Mouse (Mus musculus): ENCODE data around the gene Map2k5.

GRCm38 (mm10) chr9:63229124-63229523 is 148.6 kb downstream of the Map2k5 start:
- TF ChIP-seq POLR2A (IDR thresholded peaks at IDR 0.05; ENCODE audit: low read depth, low read length) (no peak), CTCF (IDR thresholded peaks at IDR 0.05; ENCODE audit: extremely low read depth, insufficient read depth, insufficient read length, insufficient replicate concordance) (no peak)
